Mouse (Mus musculus): Measurements from ENCODE around the gene Folr2. TPM values are rescaled to one million over a fixed set of nuclear protein-coding genes. Genes with fewer than 3 reads are reported as not detected.

Folr2 gene
- polyA plus RNA-seq, 1 experiment, result 0.77 TPM

DNA sequence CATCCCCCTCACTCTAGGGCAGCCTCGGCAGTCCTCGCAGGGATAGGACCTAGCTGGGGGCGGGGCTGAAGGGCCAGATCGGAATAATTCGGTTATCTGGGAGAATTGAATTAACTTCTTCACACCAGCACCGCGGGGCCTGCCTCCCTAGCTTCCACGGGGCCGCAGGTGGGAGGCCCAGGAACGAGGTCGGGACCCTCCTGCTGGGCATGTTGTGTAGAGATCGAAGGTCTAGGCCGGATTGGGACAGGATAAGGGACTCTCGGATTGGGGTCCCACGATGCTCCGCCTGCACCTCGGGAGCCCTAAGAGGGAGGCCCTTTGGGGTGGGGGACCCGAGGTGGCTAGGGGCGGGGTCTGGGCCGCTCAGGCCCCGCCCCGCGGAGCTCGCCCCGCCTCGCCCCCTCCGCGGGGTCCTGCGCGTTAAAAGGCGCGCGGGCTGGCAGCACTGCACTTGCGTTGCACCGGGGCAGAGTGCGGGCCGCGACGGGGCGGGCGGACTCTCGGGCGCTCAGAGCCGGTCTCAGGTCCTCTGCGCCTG is 39.1 kb downstream of the Folr2 start, which contains the start of gene Phox2a:
Gene Phox2a, plus strand, starts transcription at position 453 of the 541 bp plus-strand sequence.
- TF ChIP-seq FLI1 (IDR thresholded peaks at IDR 0.05; ENCODE audit: low read length), result no peak
- no peak for TF ChIP-seq GATA1 (IDR thresholded peaks at IDR 0.05; ENCODE audit: borderline replicate concordance, low read length)
- peaks cover 87% of the 10 kb centered on the region for H3K27me3 ChIP-seq (replicated peaks)
- H3K4me3 ChIP-seq (replicated peaks), result no peak within 1 kb of the TSS
- peaks cover 40% of the 10 kb centered on the region for H3K4me1 ChIP-seq
- no peaks in the 10 kb centered on the region for H3K36me3 ChIP-seq (replicated peaks; ENCODE audit: low read length)
- H3K9me3 ChIP-seq, result peaks cover 24% of the 10 kb centered on the region

Other genes starting within 250 kb of the Folr2 start
- 8.3 and 18.4 TPM in 2 replicates for gene Clpb, start 193.6 kb downstream of the Folr2 start, polyA plus RNA-seq (2012; ENCODE audit: insufficient read depth, low replicate concordance)
- 0.29 TPM in 1 of 2 replicates, not detected in the other for gene Phox2a, start 38.9 kb downstream of the Folr2 start, polyA plus RNA-seq (2012; ENCODE audit: insufficient read depth, low replicate concordance)
- gene Inppl1, start 19.0 kb downstream of the Folr2 start, polyA plus RNA-seq (2012; ENCODE audit: insufficient read depth, low replicate concordance), result 78.9 and 135 TPM in 2 replicates
- 31.8 and 36.2 TPM in 2 replicates for gene Anapc15, start 6.5 kb upstream of the Folr2 start, polyA plus RNA-seq (2012; ENCODE audit: insufficient read depth, low replicate concordance)
- not detected in 2 replicates for gene Folr1, start 13.6 kb upstream of the Folr2 start, polyA plus RNA-seq (2012; ENCODE audit: insufficient read depth, low replicate concordance)
- gene Lamtor1, start 48.7 kb upstream of the Folr2 start, polyA plus RNA-seq (2012; ENCODE audit: insufficient read depth, low replicate concordance), result 156 and 181 TPM in 2 replicates
- gene Tomt, start 49.2 kb upstream of the Folr2 start, polyA plus RNA-seq (2012; ENCODE audit: insufficient read depth, low replicate concordance), result not detected in 2 replicates
- gene Lrrc51, start 76.7 kb upstream of the Folr2 start, polyA plus RNA-seq (2012; ENCODE audit: insufficient read depth, low replicate concordance), result not detected in 2 replicates
- 57.5 and 58.2 TPM in 2 replicates for gene Numa1, start 76.9 kb upstream of the Folr2 start, polyA plus RNA-seq (2012; ENCODE audit: insufficient read depth, low replicate concordance)
- 24.3 and 28.3 TPM in 2 replicates for gene Il18bp, start 161.5 kb upstream of the Folr2 start, polyA plus RNA-seq (2012; ENCODE audit: insufficient read depth, low replicate concordance)
- 2.8 TPM in 1 of 2 replicates, not detected in the other for gene Rnf121, start 208.3 kb upstream of the Folr2 start, polyA plus RNA-seq (2012; ENCODE audit: insufficient read depth, low replicate concordance)
- 4.0 and 5.4 TPM in 2 replicates for gene Xndc1, start 208.3 kb upstream of the Folr2 start, polyA plus RNA-seq (2012; ENCODE audit: insufficient read depth, low replicate concordance)
- gene Xntrpc, start 208.5 kb upstream of the Folr2 start, polyA plus RNA-seq (2012; ENCODE audit: insufficient read depth, low replicate concordance), result 0.51 and 0.64 TPM in 2 replicates
- not detected in 2 replicates for gene Trpc2, start 225.9 kb upstream of the Folr2 start, polyA plus RNA-seq (2012; ENCODE audit: insufficient read depth, low replicate concordance)
- not detected in 2 replicates for gene Art1, start 244.5 kb upstream of the Folr2 start, polyA plus RNA-seq (2012; ENCODE audit: insufficient read depth, low replicate concordance)